Mouse (Mus musculus): ENCODE data around the gene Olfr1288. TPM values are rescaled to one million over a fixed set of nuclear protein-coding genes. Genes with fewer than 3 reads are reported as not detected.

Gene Olfr1288
- not detected for total RNA-seq (2023)

GRCm38 (mm10) chr2:111473801-111474200 is at the start of gene Olfr1288:
Gene Olfr1288 (plus strand): TSS chr2:111474101.

GRCm38 (mm10) chr2:111448842-111449241 is 25.1 kb upstream of the Olfr1288 start, which contains the start of gene Olfr1287:
Gene Olfr1287 (plus strand): TSS chr2:111449142.

GRCm38 (mm10) chr2:111480519-111480918 is 6.6 kb downstream of the Olfr1288 start, which contains the start of gene Olfr1289:
Gene Olfr1289 (plus strand): TSS chr2:111480819.

GRCm38 (mm10) chr2:111493729-111494128 is 19.8 kb downstream of the Olfr1288 start, which contains the start of gene Olfr1290:
Gene Olfr1290 (minus strand): TSS chr2:111493829.

GRCm38 (mm10) chr2:111496880-111497279 is 23.0 kb downstream of the Olfr1288 start, which contains the start of gene Olfr1291-ps1:
Gene Olfr1291-ps1 (plus strand): TSS chr2:111497180.

GRCm38 (mm10) chr2:111524903-111525302 is 51.0 kb downstream of the Olfr1288 start, which contains the start of gene Olfr1293-ps:
Gene Olfr1293-ps (plus strand): TSS chr2:111525203.

Other genes starting within 250 kb of the Olfr1288 start
- gene 4930430A15Rik, start 244.5 kb upstream of the Olfr1288 start, total RNA-seq (2023) = not detected
- gene Olfr1275, start 238.8 kb upstream of the Olfr1288 start, total RNA-seq (2023) = not detected
- gene Olfr1276, start 219.6 kb upstream of the Olfr1288 start, total RNA-seq (2023) = not detected
- gene Olfr1277, start 200.0 kb upstream of the Olfr1288 start, total RNA-seq (2023) = not detected
- gene Olfr1278, start 184.0 kb upstream of the Olfr1288 start, total RNA-seq (2023) = not detected
- not detected for gene Olfr1279, start 173.5 kb upstream of the Olfr1288 start, total RNA-seq (2023)
- not detected for gene Olfr1280, start 160.1 kb upstream of the Olfr1288 start, total RNA-seq (2023)
- not detected for gene Olfr1281, start 147.6 kb upstream of the Olfr1288 start, total RNA-seq (2023)
- gene Olfr1282, start 138.0 kb upstream of the Olfr1288 start, total RNA-seq (2023) = not detected
- gene Olfr1283, start 107.3 kb upstream of the Olfr1288 start, total RNA-seq (2023) = not detected
- gene Olfr1284, start 98.6 kb upstream of the Olfr1288 start, total RNA-seq (2023) = not detected
- gene Olfr1286, start 51.0 kb upstream of the Olfr1288 start, total RNA-seq (2023) = not detected
- gene Olfr1287, start 25.0 kb upstream of the Olfr1288 start, total RNA-seq (2023) = not detected
- not detected for gene Olfr1289, start 6.7 kb downstream of the Olfr1288 start, total RNA-seq (2023)
- gene Olfr1290, start 19.7 kb downstream of the Olfr1288 start, total RNA-seq (2023) = not detected
- gene Olfr1291-ps1, start 23.1 kb downstream of the Olfr1288 start, total RNA-seq (2023) = not detected
- gene Olfr1293-ps, start 51.1 kb downstream of the Olfr1288 start, total RNA-seq (2023) = not detected
- gene Olfr1294, start 66.2 kb downstream of the Olfr1288 start, total RNA-seq (2023) = not detected
- gene Olfr1295, start 95.6 kb downstream of the Olfr1288 start, total RNA-seq (2023) = not detected
- not detected for gene Olfr1297, start 152.4 kb downstream of the Olfr1288 start, total RNA-seq (2023)
- not detected for gene Olfr1298, start 175.1 kb downstream of the Olfr1288 start, total RNA-seq (2023)
- gene Olfr1299, start 187.3 kb downstream of the Olfr1288 start, total RNA-seq (2023) = not detected